Mouse (Mus musculus) MEL (cell line): ENCODE measurements around the gene Pmpcb.

Experiments used
- CHD2 ChIP-seq: IDR thresholded peaks from 2 replicates; pipeline ENCODE4 v1.6.1; 2011; ENCODE audit warnings: low read length, improper control_type of control experiment
- E2F4 ChIP-seq: IDR thresholded peaks from 2 replicates; pipeline ENCODE4 v1.6.1; 2011; ENCODE audit warnings: low read depth, low read length, improper control_type of control experiment, borderline replicate concordance
- GATA1 ChIP-seq: IDR thresholded peaks from 2 replicates; pipeline ENCODE4 v1.6.1; 2011; ENCODE audit warnings: low read depth, low read length, improper control_type of control experiment
- MAX ChIP-seq: IDR thresholded peaks from 2 replicates; pipeline ENCODE4 v1.6.1; 2011; ENCODE audit warnings: low read length, improper control_type of control experiment
- MYC ChIP-seq: IDR thresholded peaks from 2 replicates; pipeline ENCODE4 v1.6.1; 2011; ENCODE audit warnings: low read depth, mild to moderate bottlenecking, low read length, improper control_type of control experiment, moderate library complexity
- TBP ChIP-seq: IDR thresholded peaks from 2 replicates; pipeline ENCODE4 v1.8.0; 2011; ENCODE audit warnings: low read depth, low read length, improper control_type of control experiment
- ZKSCAN1 ChIP-seq: IDR thresholded peaks from 2 replicates; pipeline ENCODE4 v1.6.1; 2012; ENCODE audit warnings: low read depth, mild to moderate bottlenecking, inconsistent platforms, low read length, improper control_type of control experiment, moderate library complexity
- ZNF384 ChIP-seq: IDR thresholded peaks from 2 replicates; pipeline ENCODE4 v1.6.1; 2012; ENCODE audit warnings: low read depth, mild to moderate bottlenecking, inconsistent platforms, low read length, improper control_type of control experiment

- TF ChIP-seq E2F4 (no peak), GATA1 (peak; percentile 80), CHD2 (no peak), ZNF384 (no peak), MAX (no peak), TBP (0 out of 2 replicates have a peak, but pooled peaks have one; percentile 40), MYC (0 out of 2 replicates have a peak, but pooled peaks have one; percentile 34), ZKSCAN1 (no peak)
Measured at GRCm38 (mm10) chr5:21714447-21714846, 22.5 kb upstream of the Pmpcb start.
